Mouse (Mus musculus): ENCODE measurements around the gene Nedd9.

DNA sequence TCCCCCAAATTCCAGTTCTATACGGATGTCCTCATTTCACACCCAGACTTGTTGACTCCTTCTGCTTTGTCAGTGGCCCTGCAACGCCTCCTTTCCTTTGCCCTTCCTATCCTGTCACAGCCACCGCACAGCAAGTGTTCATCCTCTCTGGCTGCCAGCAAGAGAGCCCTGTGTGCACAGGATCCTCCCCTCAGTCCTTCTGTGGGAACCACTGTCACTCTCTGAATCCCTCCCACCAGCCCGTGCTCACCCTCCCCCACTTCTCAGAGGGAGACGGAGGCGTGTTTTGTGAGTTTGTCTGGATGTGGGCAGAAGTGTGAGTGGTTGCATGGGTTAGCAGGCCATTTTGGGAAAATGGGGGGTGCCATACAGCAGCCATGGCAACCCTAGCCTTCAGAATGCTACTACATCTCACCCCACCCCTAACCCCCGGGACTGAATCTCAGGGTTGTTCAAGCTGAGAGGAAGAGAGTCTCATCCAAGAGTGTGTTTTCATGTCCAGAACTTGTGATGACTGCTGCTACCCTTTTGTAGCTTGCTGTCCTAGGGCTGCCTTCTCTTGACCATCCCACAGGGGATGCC lies 219.2 kb downstream of the Nedd9 start:
- TF ChIP-seq GATA1 (IDR thresholded peaks at IDR 0.05; ENCODE audit: borderline replicate concordance, low read length): no peak
- TF ChIP-seq CTCF (IDR thresholded peaks at IDR 0.05; ENCODE audit: low read depth, low read length): no peak
- TF ChIP-seq TAL1 (conservative IDR thresholded peaks at IDR 0.05; ENCODE audit: low read depth, low read length): no peak
